Mouse (Mus musculus) c-Kit-positive CD71-positive TER-119-positive erythroid progenitor cells, embryonic 14.5 days (primary cell): ENCODE data around the gene Prr22.

Experiments
- DNase-seq: peaks from one replicate; pipeline ENCODE4 v3.0.0-alpha.2; 2013; ENCODE audit warnings: low spot score

The Prr22 gene

GRCm38 (mm10) chr17:56761077-56761476, 9.0 kb upstream of the Prr22 start:
- DNase-seq: no peak

- peak; percentile 95 for DNase-seq
Observed at GRCm38 (mm10) chr17:56761991-56762410, 8.0 kb upstream of the Prr22 start.

GRCm38 (mm10) chr17:56762769-56763731, 7.0 kb upstream of the Prr22 start:
- DNase-seq: peak; percentile 94

GRCm38 (mm10) chr17:56763741-56764250, 6.3 kb upstream of the Prr22 start:
- no peak for DNase-seq

- peak; percentile 86 for DNase-seq
Observed at GRCm38 (mm10) chr17:56764474-56765354, 5.3 kb upstream of the Prr22 start, which contains the start of gene Dus3l. Dus3l (plus strand) TSS chr17:56764757.

- DNase-seq: no peak
Observed at GRCm38 (mm10) chr17:56765431-56765830, 4.6 kb upstream of the Prr22 start.

- DNase-seq: no peak
Observed at GRCm38 (mm10) chr17:56766631-56767405, 3.2 kb upstream of the Prr22 start.

- no peak for DNase-seq
Observed at GRCm38 (mm10) chr17:56767531-56768135, 2.4 kb upstream of the Prr22 start.

- no peak for DNase-seq
Observed at GRCm38 (mm10) chr17:56768941-56769340, 1.1 kb upstream of the Prr22 start.

GRCm38 (mm10) chr17:56777568-56777967, 7.5 kb downstream of the Prr22 start:
- DNase-seq: no peak

GRCm38 (mm10) chr17:56778779-56779362, 8.8 kb downstream of the Prr22 start:
- no peak for DNase-seq

- no peak for DNase-seq
Observed at GRCm38 (mm10) chr17:56780291-56780978, 10.4 kb downstream of the Prr22 start.

- no peak for DNase-seq
Observed at GRCm38 (mm10) chr17:56788886-56789285, 18.8 kb downstream of the Prr22 start.

- DNase-seq: no peak
Observed at GRCm38 (mm10) chr17:56789286-56789685, 19.2 kb downstream of the Prr22 start.

GRCm38 (mm10) chr17:56792588-56792987, 22.5 kb downstream of the Prr22 start:
- DNase-seq: no peak

- DNase-seq: peak; percentile 87
Observed at GRCm38 (mm10) chr17:56793614-56794319, 23.7 kb downstream of the Prr22 start.

- no peak for DNase-seq
Observed at GRCm38 (mm10) chr17:56799276-56799675, 29.2 kb downstream of the Prr22 start.

- DNase-seq: no peak
Observed at GRCm38 (mm10) chr17:56802065-56802464, 32.0 kb downstream of the Prr22 start.

- no peak for DNase-seq
Observed at GRCm38 (mm10) chr17:56804952-56805351, 34.9 kb downstream of the Prr22 start.
